Mouse (Mus musculus) midbrain, postnatal 0 days (tissue): ENCODE results near the gene Zdhhc20. TPM values are rescaled to one million over a fixed set of nuclear protein-coding genes. Genes with fewer than 3 reads are reported as not detected.
"Not testable (repeated sequence)": the region's sequence is repeated elsewhere in the genome, so short reads cannot be mapped to it uniquely, and the experiment has no call there.

Source experiments
- ATAC-seq: fragments of 200-750 bp; cut with Nextera tagmentation; 2 replicates; pipeline ENCODE4 v1.8.0; 2017; ENCODE audit warnings: moderate number of reproducible peaks, mild to moderate bottlenecking, moderate TSS enrichment, moderate library complexity; ENCODE audit not compliant: low FRiP score
- DNase-seq: peaks from one replicate; pipeline ENCODE4 v3.0.0-alpha.2; 2015; ENCODE audit warnings: low spot score
- H3K27ac ChIP-seq: fragments of 300-500 bp; sonication (generic); 2 replicates; pipeline ENCODE4 v1.5.1; 2014; ENCODE audit warnings: low read depth, mild to moderate bottlenecking, low read length, mixed read lengths
- H3K27me3 ChIP-seq: fragments of 300-500 bp; sonication (generic); 2 replicates; pipeline ENCODE4 v1.6.1; 2014; ENCODE audit warnings: low read length, control low read depth, mixed read lengths; ENCODE audit not compliant: insufficient read depth
- H3K36me3 ChIP-seq: fragments of 300-500 bp; sonication (generic); 2 replicates; pipeline ENCODE4 v1.6.1; 2014; ENCODE audit warnings: low read length, control low read depth, mixed read lengths; ENCODE audit not compliant: insufficient read depth
- H3K4me1 ChIP-seq: fragments of 300-500 bp; sonication (generic); 2 replicates; pipeline ENCODE4 v1.6.1; 2014; ENCODE audit warnings: mild to moderate bottlenecking, control low read depth, antibody characterized with exemption, low read length, mixed read lengths; ENCODE audit not compliant: insufficient read depth
- H3K4me2 ChIP-seq: fragments of 300-500 bp; sonication (generic); 2 replicates; pipeline ENCODE4 v1.6.1; 2014; ENCODE audit warnings: low read depth, mild to moderate bottlenecking, low read length, mixed read lengths; ENCODE audit not compliant: poor library complexity, severe bottlenecking
- H3K4me3 ChIP-seq: fragments of 300-500 bp; sonication (generic); 2 replicates; pipeline ENCODE4 v1.5.1; 2014; ENCODE audit warnings: low read depth, mild to moderate bottlenecking, low read length, moderate library complexity
- H3K9ac ChIP-seq: fragments of 300-500 bp; sonication (generic); replicated peaks from 2 replicates; pipeline ENCODE4 v1.6.1; 2014; ENCODE audit warnings: mild to moderate bottlenecking, low read length, moderate library complexity, mixed read lengths; ENCODE audit not compliant: poor library complexity, severe bottlenecking
- H3K9me3 ChIP-seq: fragments of 300-500 bp; sonication (generic); 2 replicates; pipeline ENCODE4 v1.6.1; 2016; ENCODE audit warnings: low read length, control low read depth
- CTCF ChIP-seq: IDR thresholded peaks from 2 replicates; pipeline ENCODE4 v1.5.1; 2016; ENCODE audit warnings: antibody characterized with exemption, mild to moderate bottlenecking
- WGBS: fragments of 180-500 bp; shearing (Covaris S2); extraction: QIAGEN DNeasy Blood & Tissue Kit; methylation state at CpG from one replicate; pipeline ENCODE4 v1.1.7; 2014; 5-methylcytosine and 5-hydroxymethylcytosine counted together
- polyA plus RNA-seq: library from polyadenylated mRNA; unstranded; fragments of >200 nt; fragmentation: Nextera tagmentation; extraction: Ambion mirVana; gene quantifications from 2 replicates; pipeline ENCODE4 v1.2.1, GENCODE M21; 2015
- total RNA-seq: library from RNA; depleted of rRNA; stranded (reverse); fragments of >200 nt; gene quantifications from 2 replicates; pipeline ENCODE4 v1.2.3, GENCODE M21; 2014

Gene Zdhhc20
- total and polyA plus RNA-seq, 2 experiments from 2014 or later = 21.5 to 33.2 TPM

DNA sequence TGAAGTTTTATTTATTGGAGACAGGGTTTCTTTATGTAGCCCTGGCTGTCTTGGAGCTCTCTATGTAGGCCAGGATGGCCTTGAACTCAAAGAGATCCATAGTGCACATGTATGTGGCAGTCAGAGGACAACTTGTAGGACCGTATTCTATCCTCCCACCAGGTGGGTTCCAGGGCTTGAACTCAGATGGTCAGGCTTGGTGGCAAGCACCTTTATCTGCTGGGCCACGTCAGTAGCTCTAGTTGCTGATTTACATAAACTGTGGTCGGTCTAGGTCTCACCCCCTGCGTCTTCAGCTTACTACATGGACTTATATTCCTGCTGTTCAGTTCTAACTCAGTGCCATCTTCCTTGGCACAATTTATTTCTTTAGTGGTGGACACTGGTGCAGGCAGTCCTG, 21.2 kb upstream of the Zdhhc20 start:
- H3K4me3 ChIP-seq = no peak overlapping the region
- no peaks in the 10 kb centered on the region for H3K4me1 ChIP-seq
- ATAC-seq (no peak), DNase-seq (no peak)
- H3K9ac ChIP-seq = no peak overlapping the region
- H3K4me2 ChIP-seq = no peak overlapping the region
- 79% methylated on average over 4 of the region's 4 CpGs for WGBS
- H3K9me3 ChIP-seq = no peaks in the 10 kb centered on the region
- no peaks in the 10 kb centered on the region for H3K27me3 ChIP-seq
- H3K36me3 ChIP-seq = peaks cover 6% of the 10 kb centered on the region; the same call in 1 of the 2 replicates
- TF ChIP-seq CTCF = no peak
- H3K27ac ChIP-seq = no peak overlapping the region

- WGBS = 20% methylated on average over 26 of the region's 26 CpGs
These were observed 20.5 kb upstream of the Zdhhc20 start for GRCm38 (mm10) chr14:57910501-57911068.

GRCm38 (mm10) chr14:57909297-57909696, 19.2 kb upstream of the Zdhhc20 start:
- Histone ChIP-seq H3K27me3 (no peaks in the 10 kb centered on the region), H3K27ac (no peak overlapping the region), H3K9ac (no peak overlapping the region), H3K9me3 (no peaks in the 10 kb centered on the region), H3K4me3 (no peak overlapping the region), H3K4me2 (no peak overlapping the region), H3K36me3 (no peaks in the 10 kb centered on the region), H3K4me1 (no peaks in the 10 kb centered on the region)
- TF ChIP-seq CTCF = no peak
- DNase-seq (no peak), ATAC-seq (no peak)
- 75% methylated on average over 5 of the region's 5 CpGs for whole genome bisulfite sequencing

More at GRCm38 (mm10) chr14:57910501-57911068, 20.5 kb upstream of the Zdhhc20 start:
- H3K9ac ChIP-seq = peak overlapping the region; percentile 36; the same call in 1 of the 2 replicates
- H3K4me1 ChIP-seq = no peaks in the 10 kb centered on the region
- H3K4me3 ChIP-seq = peak overlapping the region; percentile 27
- H3K27ac ChIP-seq = 0 out of 2 replicates have a peak overlapping the region, but pooled peaks have one; percentile 0
- H3K9me3 ChIP-seq = no peaks in the 10 kb centered on the region
- peak; percentile 83 for TF ChIP-seq CTCF
- peak; percentile 82 for DNase-seq
- ATAC-seq = peak; percentile 88
- no peaks in the 10 kb centered on the region for H3K27me3 ChIP-seq
- peak overlapping the region; percentile 50 for H3K4me2 ChIP-seq
- 0 out of 2 replicates have a peak, but pooled peaks cover 2% of the 10 kb centered on the region for H3K36me3 ChIP-seq

DNA sequence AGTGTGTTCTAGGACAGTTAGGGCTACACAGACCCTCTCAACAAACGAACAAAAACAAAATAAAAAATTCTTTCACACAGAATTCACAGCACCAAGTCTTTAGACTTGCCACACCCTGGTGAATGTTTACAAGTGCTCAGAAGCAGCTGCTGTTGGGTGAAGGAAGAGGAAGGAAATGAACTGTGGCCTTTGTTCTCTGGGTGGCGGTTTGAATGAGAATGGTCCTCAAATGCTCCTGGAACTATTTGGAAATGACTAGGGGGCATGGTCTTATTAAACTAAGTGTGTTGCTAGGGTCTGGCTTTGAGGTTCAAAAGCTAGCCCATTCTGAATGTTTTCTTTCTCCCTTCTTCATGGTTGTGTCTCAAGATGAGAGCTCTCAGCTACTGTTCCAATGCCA, 18.4 kb upstream of the Zdhhc20 start:
- Histone ChIP-seq H3K4me1 (no peaks in the 10 kb centered on the region), H3K27me3 (no peaks in the 10 kb centered on the region), H3K9ac (no peak overlapping the region), H3K36me3 (no peaks in the 10 kb centered on the region), H3K4me3 (no peak overlapping the region), H3K4me2 (no peak overlapping the region), H3K9me3 (no peaks in the 10 kb centered on the region), H3K27ac (no peak overlapping the region)
- DNase-seq (no peak), ATAC-seq (no peak)
- WGBS = 74% methylated on average over 2 of the region's 2 CpGs
- no peak for TF ChIP-seq CTCF

DNA sequence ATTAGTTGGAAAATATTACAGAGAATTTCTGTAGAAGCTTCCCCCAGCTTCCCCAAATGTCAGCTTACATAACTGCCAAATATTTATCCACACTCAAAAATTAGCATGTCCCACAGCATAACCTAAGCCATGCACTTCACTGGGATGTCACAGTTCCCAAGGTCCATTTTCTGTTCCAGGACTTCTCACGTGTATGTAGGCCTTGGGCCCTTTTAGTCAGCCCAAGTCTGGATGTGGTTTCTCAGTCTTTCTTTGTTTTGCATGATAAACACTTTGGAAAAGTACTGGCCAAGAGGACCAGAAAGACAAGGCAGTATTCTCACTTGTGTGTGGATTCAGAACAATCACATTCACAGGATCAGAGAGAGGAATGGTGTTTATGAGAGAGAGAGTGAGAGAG, 11.9 kb upstream of the Zdhhc20 start:
- no peak overlapping the region for H3K27ac ChIP-seq
- H3K9ac ChIP-seq = no peak overlapping the region
- no peaks in the 10 kb centered on the region for H3K27me3 ChIP-seq
- no peak for DNase-seq
- 68% methylated on average over 1 of the region's 1 CpGs for WGBS
- H3K36me3 ChIP-seq = no peaks in the 10 kb centered on the region
- H3K4me1 ChIP-seq = no peaks in the 10 kb centered on the region
- no peak overlapping the region for H3K4me3 ChIP-seq
- H3K4me2 ChIP-seq = no peak overlapping the region
- no peaks in the 10 kb centered on the region for H3K9me3 ChIP-seq
- no peak for TF ChIP-seq CTCF
- no peak for ATAC-seq

DNA sequence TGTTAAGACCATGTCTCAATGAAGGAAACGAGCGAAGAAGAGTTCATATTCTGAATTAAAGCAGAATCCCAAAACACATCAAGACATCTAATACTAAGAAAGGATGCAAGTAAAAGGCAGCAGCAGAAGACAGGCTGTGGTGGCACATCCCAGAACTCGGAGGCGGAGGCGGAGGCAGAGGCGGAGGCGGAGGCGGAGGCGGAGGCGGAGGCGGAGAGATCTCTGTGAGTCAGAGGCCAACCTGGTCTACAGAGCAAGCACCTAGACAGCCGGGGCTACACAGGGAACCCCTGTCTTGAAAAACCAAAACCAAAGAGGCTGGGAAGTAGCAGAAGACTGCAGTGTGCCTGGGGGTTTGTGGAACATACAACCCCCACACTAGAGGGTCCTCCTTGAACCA, 6.8 kb upstream of the Zdhhc20 start:
- no peak overlapping the region for H3K9ac ChIP-seq
- H3K4me3 ChIP-seq = no peak overlapping the region
- no peak for TF ChIP-seq CTCF
- H3K36me3 ChIP-seq = no peaks in the 10 kb centered on the region
- no peaks in the 10 kb centered on the region for H3K27me3 ChIP-seq
- no peak overlapping the region for H3K27ac ChIP-seq
- H3K4me1 ChIP-seq = no peaks in the 10 kb centered on the region
- 96% methylated on average over 12 of the region's 12 CpGs for WGBS
- DNase-seq = no peak
- no peak for ATAC-seq
- H3K9me3 ChIP-seq = no peaks in the 10 kb centered on the region
- H3K4me2 ChIP-seq = no peak overlapping the region

DNA sequence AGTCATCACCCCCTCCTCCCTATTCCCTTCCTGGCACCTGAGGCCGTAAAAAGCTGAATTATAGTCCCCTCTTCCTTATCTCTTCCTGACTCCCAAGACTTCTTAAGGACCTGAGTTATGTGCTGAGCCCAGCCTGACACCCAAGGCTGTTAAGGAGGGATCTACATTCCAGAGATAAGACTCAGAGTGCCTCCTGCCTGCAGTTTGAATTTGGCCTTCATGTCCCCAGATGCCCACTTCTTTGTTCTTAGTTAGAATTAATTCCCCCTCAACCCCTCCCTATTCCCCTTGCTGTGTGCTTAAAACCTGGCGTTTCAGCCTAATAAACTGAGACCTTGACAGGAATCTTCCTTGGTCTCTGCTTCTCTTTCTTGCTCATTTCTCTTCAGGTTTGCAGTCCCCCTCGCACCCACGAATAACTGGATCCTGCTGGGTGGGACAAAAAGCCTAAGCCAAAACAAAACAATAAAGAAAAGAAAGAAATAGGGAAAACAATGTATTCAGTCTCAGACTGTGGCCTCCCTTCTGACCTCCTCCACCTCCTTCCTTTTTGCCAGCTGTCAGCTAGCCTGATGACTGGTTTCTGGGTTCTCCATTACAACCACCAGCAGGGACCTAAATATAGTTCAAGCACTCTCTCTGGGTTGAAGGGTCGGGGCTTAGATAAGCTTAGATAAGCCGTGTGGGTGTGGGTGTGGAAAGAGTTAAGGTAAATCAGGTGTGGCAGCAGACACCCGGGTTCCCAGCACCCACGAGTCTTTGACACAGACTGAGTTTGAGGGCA, 6.2 kb upstream of the Zdhhc20 start:
- not testable (repeated sequence) for H3K4me3 ChIP-seq, H3K27ac ChIP-seq, H3K9me3 ChIP-seq, DNase-seq, ATAC-seq, H3K4me1 ChIP-seq, H3K27me3 ChIP-seq, H3K9ac ChIP-seq, H3K4me2 ChIP-seq, H3K36me3 ChIP-seq
- 61% methylated on average over 8 of the region's 8 CpGs for WGBS
